In the genomic region with DNA sequence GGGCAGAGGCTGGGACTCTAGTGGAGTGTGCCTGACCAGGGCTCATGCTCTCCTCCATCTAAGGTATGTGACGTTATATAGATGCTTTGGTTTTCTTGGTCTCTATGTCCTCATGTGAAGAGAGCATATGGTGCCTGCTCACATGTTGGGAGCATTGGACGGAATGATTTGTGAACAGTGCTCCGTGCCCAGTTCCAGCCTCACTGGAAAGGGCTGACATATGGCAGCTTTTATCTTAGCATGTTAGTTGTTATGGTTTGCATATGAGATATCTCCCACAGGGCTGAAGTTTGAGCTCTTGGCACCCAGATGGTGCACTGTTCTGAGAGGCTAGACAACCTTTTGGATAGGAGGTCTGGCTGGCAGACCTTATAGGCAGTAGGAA, we compare ENCODE assay signal across 14 mouse cellular contexts. TPM values are rescaled to one million over a fixed set of nuclear protein-coding genes. Genes with fewer than 3 reads are reported as not detected.
DNase-seq lines count a peak whose midpoint lies in the region; ATAC-seq and TF ChIP-seq lines count a peak whose summit lies in the region.
"Had no signal": no experiment of that assay in that cellular context is flagged by ENCODE, and none has a peak within 500 bp of the region (broad histone marks: within the 10 kb centered on the region; RNA-seq: fewer than 3 reads in every experiment).

No protein-coding gene starts in this region.

- H3K9ac ChIP-seq in heart, embryonic 13.5 days = no peak overlapping the region
- H3K9ac ChIP-seq: liver, embryonic 13.5 days; midbrain, embryonic 15.5 days; neural tube, embryonic 12.5 days had no signal

- no peaks in the 10 kb centered on the region for H3K27me3 ChIP-seq in heart, embryonic 13.5 days (replicated peaks)
- H3K27me3 ChIP-seq: liver, embryonic 13.5 days; midbrain, embryonic 15.5 days; neural tube, embryonic 12.5 days had no signal

- ATAC-seq in heart, embryonic 13.5 days (ENCODE audit: extremely low read depth, insufficient number of reproducible peaks, low FRiP score, low TSS enrichment) = no peak
- ATAC-seq: midbrain, embryonic 15.5 days had no signal

- DNase-seq in heart, adult 11 months = no peak
- no peak for DNase-seq in layer of hippocampus, adult 2 months (ENCODE audit: low spot score in 2 of 2)
- no peak for DNase-seq in layer of hippocampus, postnatal 10 days (ENCODE audit: low spot score in 2 of 2)
- DNase-seq in cerebellum, adult 18-20 months = peak; percentile 53 to 57
- peak; percentile 71 to 74 for DNase-seq in cerebellum, postnatal 25 days
- no peak for DNase-seq in ovary, postnatal 10 days (ENCODE audit: low spot score)
- no peak for DNase-seq in kidney, postnatal 14 days
- DNase-seq: kidney, adult 9 months; liver, embryonic 13.5 days; thymus, postnatal 4 days had no signal

- peaks cover 99% of the 10 kb centered on the region for H3K4me1 ChIP-seq in heart, embryonic 13.5 days
- H3K4me1 ChIP-seq: midbrain, embryonic 15.5 days had no signal

- no peak overlapping the region for H3K4me2 ChIP-seq in heart, embryonic 13.5 days
- H3K4me2 ChIP-seq: liver, embryonic 13.5 days; midbrain, embryonic 15.5 days; neural tube, embryonic 12.5 days had no signal

- peak overlapping the region; percentile 87 for H3K27ac ChIP-seq in heart, embryonic 13.5 days (replicated peaks)
- H3K27ac ChIP-seq in layer of hippocampus, adult 2 months = peak overlapping the region; percentile 92
- H3K27ac ChIP-seq: liver, embryonic 13.5 days; neural tube, embryonic 12.5 days had no signal

- 91% methylated on average over 3 of the region's 3 CpGs for WGBS in heart, embryonic 13.5 days

- no peak overlapping the region for H3K4me3 ChIP-seq in heart, embryonic 13.5 days
- H3K4me3 ChIP-seq in layer of hippocampus, adult 2 months = peak overlapping the region; percentile 15; the same call in 1 of the 2 replicates
- H3K4me3 ChIP-seq: liver, embryonic 13.5 days; midbrain, embryonic 15.5 days; neural tube, embryonic 12.5 days had no signal

- TF ChIP-seq CTCF in layer of hippocampus, adult 2 months (conservative IDR thresholded peaks at IDR 0.05) = no peak

- H3K36me3 ChIP-seq in heart, embryonic 13.5 days = peaks cover 93% of the 10 kb centered on the region
- H3K36me3 ChIP-seq: G1E; liver, embryonic 13.5 days; midbrain, embryonic 15.5 days; neural tube, embryonic 12.5 days had no signal

- H3K9me3 ChIP-seq in heart, embryonic 13.5 days = no peaks in the 10 kb centered on the region
- H3K9me3 ChIP-seq: liver, embryonic 13.5 days; midbrain, embryonic 15.5 days; neural tube, embryonic 12.5 days had no signal

RNA-seq across cellular contexts. Expression of a gene that starts 16.3 kb away (rescaled TPM):
- 105 and 109 TPM in 2 replicates for polyA plus RNA-seq in heart, embryonic 13.5 days (2015; fragmentation: Nextera tagmentation; extraction: Ambion mirVana)
- total RNA-seq in layer of hippocampus, adult 2 months (2021) = 100 to 1,000 TPM; 667 to 694 TPM
- 100 to 1,000 TPM; 406 to 434 TPM for total RNA-seq in layer of hippocampus, postnatal 10 days (2021)
- polyA plus RNA-seq: G1E had no signal

Comparison
In these comparisons a context has a peak if more than half of its experiments do, and no peak if none do; other contexts are left out.
1. DNase-seq: peak in cerebellum, adult 18-20 months (2 of 2) and cerebellum, postnatal 25 days (2 of 2); none in heart, adult 11 months (single experiment), layer of hippocampus, adult 2 months (0 of 2), layer of hippocampus, postnatal 10 days (0 of 2), ovary, postnatal 10 days (single experiment) and kidney, postnatal 14 days (single experiment).